Mouse (Mus musculus): ENCODE data around the gene Zfp618. TPM values are rescaled to one million over a fixed set of nuclear protein-coding genes. Genes with fewer than 3 reads are reported as not detected.

Gene Zfp618
- total RNA-seq, 1 experiment from 2014 or later: 7.7 TPM

DNA sequence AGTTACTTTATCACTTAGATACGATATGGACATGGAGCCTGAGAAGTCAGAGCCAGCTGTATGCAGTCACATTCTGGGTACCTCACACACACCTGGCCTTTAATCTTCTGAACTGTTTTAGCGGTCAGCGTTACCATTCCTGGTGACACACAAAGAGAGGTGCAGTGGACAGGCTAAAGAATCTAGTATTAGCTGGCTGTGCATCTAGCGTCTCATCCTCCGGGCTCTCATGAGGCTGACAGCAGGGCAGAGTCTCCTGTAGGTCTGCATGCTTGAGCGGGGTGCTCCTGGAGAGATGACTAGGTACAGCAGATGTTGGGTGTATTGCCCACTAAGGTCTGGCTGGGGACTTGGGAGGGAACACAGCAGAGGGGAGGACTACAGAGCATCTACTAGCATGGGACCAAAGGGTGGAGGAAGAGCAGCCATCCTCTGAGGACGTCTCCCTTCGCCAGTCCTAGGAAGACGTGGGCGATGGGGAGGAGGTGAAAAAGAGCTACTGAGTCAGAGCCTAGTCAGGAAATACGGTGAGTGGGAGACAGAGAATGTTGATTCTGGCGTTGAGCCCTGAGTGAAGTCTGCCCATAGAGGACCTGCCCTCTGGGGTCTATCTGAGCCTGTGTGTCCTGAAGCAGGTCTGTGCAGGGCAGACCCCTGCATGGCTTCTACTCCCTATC lies 103.3 kb downstream of the Zfp618 start:
- DNase-seq: no peak

DNA sequence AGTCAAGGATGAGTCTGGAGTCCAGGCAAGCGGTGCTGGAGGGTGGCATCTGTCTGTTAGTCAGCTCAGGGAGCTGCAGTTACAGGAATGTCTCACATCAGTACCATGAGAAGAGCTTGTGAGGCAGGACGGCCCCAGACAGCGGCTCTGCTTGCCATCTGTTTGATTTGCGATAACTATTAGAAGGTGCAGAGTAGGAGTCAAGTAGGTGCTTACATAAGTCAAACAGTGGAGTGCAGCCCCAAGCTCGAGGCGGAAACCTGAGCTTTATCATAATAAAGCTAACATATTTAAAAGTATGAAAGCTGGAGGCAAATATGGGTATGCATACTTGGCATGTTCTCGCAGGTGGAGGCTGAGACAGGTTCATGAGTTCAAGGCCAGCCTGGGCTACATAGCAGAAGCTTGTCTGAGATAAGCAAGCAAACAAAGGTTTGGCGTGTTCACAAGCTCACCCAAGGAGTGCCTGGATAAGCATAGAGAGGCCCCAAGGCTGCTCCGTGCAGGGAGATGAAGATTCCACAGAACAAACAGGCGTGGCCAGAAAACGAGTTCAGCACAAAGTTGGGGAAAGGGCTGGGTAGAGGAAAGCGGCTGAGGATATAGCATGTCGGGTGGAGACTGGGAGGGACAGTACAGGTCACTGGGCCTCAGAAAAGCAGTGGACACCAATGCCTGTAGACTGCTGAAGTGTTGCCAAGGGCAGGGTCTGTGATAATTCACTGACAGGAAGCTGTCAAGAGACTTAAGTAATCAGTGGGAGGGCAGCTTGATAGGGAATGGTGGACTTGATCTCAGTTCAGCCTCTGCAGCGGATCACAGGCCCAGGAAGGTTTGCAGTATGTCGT lies 106.3 kb downstream of the Zfp618 start:
- DNase-seq: peak; percentile 51

DNA sequence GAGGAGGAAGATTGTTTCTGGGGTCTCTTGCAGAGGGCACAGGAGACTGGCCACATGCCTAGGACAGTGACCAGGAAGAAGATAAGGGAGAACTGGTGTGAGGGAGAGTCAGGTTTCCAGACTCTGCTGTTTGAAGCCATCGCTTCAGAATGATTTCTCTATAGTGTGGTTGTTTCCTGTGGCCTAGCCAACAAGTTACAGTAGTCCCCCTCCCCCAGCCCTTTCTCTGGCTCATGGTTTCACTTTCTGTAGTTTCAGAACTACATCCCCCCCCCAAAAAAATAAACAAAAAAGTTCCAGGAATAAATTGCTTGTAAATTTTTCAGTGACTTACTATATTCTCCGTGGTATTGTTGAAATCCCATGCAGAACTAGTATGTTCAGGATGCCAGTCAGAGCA lies 107.8 kb downstream of the Zfp618 start:
- DNase-seq: no peak

DNA sequence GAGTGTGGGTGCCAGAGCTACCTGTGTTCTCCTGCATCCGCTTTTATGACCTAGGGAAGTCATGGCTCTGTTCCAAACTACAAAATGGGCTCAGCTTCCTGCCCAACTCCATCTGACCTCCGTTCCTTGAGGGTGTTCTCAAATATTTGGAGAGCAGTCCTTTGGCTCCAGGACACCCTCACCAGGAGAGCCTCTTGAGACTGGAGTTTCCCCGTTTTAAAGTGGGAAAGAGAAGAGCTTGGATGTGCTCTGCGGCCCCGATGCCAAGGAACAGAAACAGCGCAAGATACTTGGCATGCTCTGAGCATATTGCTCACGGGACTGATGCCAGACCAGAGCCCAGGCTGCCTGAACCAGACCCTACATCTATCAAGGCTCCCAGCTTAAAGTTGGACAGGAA lies 113.8 kb downstream of the Zfp618 start:
- peak; percentile 45 for DNase-seq

DNA sequence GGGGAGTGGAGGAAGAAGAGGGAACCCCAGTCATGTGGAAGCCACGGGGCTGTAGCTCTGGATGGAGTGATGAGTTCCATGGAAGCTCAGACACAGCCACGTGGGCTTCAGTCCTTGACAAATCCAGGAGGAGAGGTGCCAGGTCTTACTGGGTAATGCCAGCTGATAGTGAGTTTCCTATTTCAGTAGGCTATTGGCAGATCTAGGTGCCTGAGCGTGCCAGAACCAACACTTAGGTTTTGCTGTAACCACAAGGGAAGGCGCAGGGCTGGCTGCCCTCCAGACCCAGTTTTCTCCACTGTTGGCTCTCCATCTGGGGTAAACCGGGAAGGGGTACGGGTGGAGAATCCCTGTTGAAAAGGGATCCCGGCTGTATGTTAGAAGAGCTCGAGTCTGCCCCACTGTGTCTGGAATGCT lies 119.1 kb downstream of the Zfp618 start:
- DNase-seq: peak; percentile 74

DNA sequence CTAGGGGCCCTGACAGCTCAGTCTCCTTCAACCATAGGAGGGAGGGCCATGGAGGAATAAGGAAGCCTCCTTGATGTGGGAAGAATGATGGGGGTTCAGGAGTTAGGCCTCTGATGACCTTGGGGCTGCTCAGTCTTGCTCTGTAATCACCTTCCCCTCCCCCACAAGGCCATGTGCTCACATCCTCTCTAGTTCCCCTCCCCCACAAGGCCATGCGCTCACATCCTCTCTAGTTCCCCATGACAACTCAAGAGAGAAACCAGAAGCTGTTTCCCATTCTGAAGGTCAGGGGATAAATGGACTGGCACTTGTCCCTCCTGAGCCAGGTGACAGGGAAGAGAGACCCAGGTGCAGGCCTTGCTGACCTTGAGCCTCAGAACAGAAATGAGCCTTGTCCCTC lies 124.1 kb downstream of the Zfp618 start:
- peak; percentile 66 for DNase-seq

DNA sequence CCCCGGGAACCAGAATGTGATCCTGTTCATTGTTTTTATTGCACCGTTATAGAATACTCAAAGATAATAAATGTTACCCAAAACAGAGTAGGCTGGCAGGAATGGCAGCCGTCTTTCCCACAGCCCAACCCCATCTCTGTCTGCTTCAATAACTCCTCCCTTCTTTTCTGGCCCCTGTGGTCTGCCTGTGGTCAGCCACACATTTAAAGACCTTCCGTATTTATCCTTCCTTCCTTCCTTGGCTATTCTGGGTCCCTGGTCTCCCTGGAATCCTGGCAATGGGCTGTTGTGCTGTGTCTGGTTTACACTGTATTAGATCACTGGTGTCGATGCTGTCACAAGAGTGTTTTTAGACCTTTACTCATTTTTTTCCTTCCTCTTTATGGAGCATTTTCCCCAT lies 125.8 kb downstream of the Zfp618 start:
- no peak for DNase-seq

DNA sequence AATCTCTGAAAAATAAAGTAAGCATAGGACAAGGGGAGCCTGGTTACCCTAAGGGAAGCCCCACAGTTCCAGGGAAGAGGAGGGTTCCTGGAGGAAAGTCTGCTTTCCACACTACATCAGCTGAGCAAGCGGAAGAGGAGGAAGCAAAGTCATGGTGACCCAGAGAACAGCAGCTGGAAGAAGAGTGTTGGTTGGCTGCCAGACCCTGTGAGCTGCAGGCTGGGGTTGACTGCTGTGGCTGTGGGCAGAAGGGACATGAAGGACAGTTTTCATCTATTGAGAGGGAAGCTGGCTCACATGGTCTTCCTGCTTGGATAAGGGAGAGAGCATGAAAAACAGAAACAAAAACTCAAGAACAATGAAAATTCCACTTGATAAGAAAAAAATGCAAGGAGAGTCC lies 132.2 kb downstream of the Zfp618 start:
- DNase-seq: peak; percentile 35

DNA sequence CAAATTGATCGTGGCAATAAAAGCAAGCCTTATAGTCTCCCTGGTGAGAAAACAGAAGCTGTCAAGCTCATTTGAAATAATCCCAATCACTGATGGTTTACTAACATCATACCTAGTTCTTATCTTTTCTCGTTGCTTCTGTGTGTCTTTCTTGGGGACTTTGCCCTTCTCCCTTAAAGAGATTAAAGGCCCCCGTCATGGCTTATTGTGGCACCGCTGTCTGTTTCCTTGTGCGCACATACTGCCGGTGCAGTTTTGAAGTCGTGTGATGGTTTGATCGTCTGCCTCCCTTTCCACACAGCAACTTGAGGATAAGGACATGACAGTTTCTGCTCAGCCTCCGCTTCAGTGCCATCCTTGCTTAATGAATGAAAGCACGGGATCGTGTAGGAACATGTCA lies 135.1 kb downstream of the Zfp618 start:
- DNase-seq: no peak

DNA sequence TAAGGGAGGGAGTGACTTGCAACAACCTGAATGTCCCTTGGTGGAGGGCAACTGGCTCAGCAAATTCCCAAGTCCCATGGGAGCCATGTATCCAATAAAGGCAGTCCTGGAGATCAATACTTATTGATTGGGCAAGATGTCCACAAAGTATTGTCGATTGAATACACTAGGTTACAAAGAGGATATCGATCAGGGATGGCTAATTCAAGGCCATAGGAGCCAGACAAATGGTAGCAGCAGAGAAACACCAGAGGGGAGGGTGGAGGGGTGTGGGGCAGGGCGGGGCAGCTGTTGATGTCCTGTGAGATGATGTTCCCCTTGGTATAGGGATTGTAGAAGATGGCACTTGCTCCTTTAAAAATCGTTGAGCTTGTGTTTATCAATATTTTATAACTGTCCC lies 136.7 kb downstream of the Zfp618 start:
- no peak for DNase-seq

DNA sequence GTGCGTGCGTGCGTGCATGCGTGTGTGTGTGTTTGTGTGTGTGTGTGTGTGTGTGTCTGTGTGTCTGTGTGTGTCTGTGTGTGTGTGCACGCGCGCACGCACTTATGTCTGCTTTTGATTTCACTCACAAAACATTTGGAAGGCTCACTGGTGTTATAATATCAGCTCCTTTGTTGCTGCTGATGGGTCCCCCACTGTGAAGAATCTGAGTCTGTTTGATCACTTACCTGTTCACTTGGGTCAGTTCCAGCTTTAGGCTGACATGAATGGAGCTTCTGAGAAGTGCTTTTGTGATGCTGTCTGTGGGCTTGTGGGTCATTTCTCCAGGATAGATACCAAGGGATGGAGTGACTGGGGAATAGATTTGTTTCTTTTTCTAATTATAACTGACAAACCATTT lies 140.3 kb downstream of the Zfp618 start:
- no peak for DNase-seq

DNA sequence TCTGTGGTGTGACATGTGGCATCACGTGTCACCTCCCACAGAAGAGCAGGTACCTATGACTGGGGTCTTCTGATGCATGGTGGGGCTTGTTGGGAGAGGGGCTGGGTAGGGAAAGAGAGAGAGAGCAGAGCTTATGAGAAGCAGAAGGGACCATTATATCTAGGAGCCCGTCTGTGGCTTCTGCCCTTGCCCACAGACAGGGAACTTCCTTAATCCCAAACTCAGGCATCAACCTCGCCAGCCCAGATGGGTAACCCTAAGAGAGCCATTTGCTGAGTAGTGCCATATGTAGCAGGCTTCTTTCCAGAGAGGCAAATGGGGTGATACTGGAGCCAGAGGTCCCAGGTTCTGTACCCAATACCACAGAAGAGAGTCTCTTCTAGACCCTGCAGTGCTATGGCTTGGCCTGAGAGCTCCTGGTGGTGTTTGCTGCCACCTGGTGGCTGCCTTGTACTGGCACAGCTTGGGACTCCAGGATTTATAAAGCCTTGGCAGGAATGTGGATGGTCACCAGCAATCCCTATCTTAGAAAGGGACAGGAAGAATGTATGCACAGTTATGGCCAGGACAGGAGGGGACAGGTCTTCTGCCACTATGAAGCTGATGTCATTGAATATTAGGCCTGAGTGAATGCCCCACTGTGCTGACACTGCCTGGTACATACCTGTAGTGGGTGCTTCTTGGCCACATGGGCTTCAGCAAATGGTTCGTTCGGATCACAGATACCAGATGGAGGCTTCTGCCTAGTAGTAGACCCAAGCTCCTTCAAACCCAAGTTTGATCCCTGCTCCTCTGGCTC lies 153.5 kb downstream of the Zfp618 start:
- peak; percentile 87 for DNase-seq

DNA sequence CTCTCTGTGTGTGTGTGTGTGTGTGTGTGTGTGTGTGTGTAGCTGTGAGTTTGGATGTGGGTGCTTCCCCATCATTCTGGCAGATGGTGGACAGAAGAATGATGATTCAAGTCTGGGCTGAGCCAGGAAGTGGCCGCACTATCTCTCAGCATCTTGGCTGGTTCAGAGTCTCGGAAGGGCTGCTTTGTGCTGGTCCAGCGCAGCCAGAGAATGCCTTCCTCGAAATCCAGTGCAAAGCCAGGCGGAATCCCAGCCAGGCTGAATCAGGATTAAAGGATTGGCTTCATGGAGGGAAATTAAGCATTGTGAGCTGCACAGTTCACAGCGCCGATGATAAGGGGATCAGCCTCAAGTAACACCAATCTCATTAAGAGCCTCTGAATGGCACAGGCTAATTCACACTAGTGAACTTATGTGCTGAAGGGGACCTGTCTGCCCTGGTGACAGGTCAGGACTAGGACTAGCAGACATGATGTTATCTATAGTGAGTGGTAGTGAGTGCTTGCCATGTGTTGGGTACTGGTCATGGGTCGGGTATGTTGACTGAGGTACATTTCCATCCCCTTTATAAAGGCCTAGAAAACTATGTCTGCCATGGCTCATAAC lies 159.6 kb downstream of the Zfp618 start:
- DNase-seq: no peak

DNA sequence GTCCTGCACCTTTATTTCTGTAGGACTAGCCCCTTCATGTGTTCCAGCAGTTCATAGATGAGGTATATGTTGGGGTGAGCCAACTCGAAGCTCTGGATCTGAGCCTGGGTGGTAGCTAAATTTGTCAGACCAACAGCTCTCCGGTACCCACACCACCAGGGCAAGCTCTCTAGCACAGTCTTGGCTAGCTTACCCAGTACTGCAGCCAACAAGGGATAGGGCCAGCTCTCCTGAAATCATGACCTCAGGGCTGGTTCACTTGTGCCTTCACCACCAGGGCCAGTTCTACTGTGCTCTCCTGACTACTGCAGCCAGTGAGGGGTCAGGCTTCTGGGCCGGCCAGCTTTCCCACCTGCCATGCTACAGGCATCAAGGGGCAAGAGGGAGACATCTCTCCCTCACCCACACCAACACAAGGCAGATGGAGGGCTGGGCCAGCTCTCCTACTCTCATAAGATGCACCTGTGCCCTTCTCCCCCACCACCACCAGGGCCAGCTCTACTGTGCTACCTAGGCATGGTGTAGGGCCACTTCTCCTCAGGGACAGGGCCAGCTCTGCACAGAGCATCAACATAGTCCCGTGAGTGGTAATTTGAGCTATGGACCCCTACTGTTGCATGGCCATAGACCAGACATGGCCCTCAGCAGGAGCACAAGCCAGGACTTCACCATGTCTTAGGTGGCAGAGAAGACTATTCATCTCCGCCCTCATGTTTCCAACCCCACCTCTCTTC lies 164.7 kb downstream of the Zfp618 start:
- peak; percentile 30 for DNase-seq

DNA sequence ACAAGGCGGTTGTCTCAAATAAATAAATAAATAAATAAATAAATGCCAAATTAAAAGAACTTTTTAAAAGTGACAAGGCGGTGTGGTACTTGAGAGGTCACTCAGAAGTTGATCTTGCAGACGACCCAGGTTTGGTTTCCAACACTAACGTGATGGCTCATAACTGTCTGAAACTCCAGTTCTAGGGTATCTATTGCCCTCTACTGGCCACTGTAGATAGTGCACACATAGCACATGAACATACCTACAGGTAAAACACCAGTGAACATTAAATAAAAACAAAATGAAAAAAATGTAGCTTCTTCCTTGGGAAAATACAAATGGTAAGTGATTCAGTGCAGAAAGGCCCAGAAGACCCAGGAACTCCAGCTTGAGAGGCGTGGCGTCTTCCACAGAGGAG lies 181.9 kb downstream of the Zfp618 start:
- DNase-seq: no peak

DNA sequence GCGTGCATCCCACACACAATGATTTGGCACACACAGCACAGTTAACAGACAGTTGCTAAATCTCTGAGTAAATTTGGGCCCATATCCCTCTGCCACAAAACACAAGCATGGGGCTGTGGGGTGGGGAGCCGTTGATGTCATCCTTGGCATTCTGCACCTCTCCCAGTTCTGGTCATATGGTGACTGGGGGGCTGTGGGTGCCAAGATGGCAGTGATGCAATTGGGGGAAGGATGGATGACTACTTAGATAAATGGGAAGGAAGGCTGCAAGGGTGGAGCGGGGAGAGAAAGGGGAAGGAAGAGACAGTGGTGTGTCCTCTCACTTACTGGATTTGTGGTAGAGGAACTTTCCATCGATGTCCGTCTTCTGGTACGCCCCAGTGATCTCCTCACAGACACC lies 185.8 kb downstream of the Zfp618 start:
- no peak for DNase-seq

DNA sequence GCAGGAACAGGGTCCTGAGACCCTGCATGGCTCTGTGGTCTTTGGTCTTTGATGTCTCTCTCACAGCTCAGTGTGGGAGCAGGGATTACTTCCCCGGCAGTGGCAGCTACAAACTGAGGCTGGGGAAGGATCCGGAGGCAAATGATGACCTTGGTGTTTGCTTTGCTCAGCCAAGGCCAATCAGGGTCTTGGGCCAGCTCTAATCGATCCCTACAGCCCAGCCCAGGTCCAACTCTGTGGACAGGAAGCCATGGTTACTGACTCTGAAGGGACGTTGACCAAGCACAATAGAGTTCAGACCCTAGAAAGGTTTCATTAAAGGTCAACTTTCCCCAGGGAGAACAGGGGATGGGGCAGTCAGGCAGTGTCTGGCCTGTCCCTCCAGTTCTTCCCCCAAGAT lies 188.7 kb downstream of the Zfp618 start:
- DNase-seq: no peak

DNA sequence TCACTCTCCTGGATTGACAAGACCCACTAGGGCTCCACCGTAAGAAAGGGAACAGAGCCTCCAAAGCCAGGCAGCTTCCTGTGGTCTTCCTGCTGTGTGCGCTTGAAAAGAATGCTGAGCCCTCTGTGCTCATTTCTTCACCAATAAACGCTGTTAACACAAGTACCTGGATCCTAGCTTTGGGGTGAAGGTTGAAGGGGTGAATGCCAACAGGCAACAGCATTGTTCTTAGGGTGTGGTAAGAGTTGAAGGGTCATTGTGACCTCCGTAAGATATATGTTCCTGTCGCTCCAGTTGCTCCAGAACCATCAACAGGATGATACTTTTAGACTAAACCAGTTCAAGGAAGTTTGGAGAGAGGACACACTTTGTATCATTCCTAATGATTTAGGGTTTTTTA lies 189.3 kb downstream of the Zfp618 start, which contains the start of gene Ambp:
Gene Ambp, minus strand, starts transcription at position 101 of the 400 bp plus-strand sequence.
- DNase-seq: no peak

DNA sequence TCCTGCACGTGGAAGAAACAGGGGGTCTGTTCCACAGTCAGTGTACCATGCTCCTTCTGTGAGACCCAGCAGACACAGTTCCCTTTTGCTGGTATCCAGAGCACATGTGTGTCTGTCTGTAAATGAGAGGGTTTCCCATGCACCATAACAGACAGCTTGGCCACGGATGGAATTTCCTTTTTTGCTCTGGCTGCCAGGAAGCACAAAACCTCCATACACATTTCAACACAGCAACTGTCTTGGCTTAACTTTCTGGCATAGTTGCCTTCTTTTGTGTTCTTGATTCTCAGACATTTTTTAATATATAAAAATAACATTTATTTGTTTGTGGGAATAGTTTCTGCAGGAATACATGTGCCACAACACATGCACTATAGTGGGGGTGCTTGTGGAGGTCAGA lies 190.2 kb downstream of the Zfp618 start:
- DNase-seq: no peak

DNA sequence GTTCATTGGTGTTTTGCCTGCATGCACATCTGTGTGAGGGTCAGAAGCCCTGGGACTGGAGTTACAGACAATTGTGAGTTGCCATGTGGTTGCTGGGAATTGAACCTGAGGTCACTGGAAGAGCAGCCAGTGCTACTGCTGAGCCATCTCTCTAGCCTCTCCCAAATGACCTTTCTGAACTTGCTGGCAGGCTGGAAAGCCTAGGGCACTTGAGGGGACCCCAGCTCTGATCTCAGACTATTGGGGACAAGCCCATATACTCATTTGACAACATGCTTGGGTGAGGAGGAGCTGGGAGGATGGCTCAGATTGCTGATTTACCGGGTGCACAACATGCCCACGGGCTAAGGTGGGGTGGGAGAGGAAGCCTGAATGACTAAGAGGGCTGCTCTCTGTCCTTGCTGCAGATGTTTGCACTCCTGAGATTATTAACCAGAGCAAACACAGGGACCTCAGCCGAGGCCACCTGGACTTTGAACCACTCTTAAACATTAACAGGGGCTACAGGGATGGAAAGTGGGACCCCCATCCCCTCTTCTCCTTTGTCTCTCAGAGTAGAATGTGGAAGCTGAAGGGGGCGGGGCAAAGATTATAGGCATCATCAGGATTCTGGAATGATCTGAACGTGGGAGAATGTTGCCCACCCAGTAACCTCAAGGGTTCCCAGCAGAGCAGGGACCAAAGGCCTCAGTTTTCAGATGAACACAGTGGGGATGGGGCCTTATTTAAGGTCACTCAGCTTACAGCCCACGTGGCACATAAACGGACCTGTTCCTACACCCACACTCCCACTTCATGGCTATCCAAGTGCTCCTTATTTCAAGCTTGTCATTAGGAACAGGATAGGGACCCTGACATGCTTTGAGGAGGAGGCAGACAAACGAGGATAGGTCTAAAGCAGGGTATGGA lies 191.6 kb downstream of the Zfp618 start:
- DNase-seq: no peak

DNA sequence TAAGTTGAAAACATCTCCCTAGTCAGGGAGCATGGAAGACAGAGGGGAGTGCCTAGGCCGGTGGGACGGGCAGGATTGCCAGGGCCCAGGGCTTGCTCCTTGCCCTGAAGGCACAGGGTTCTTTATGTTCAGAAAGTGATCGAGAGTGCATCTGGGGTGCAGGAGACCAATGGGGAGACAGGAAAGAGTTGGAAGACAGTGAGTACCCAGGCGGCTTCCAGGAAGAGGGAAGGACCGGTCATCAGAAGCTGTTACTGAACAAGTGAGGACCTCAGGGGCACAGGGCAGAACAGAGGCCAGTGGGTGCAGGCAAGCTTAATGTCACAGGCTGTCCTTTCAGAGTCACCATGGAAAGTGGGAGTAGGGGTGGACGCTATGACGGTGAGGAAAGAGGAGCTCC lies 192.8 kb downstream of the Zfp618 start:
- DNase-seq: no peak
